Mouse (Mus musculus) lung, embryonic 15.5 days (tissue): ENCODE measurements around the gene Ap1s1. TPM values are rescaled to one million over a fixed set of nuclear protein-coding genes. Genes with fewer than 3 reads are reported as not detected.

ENCODE experiments used
- ATAC-seq: fragments of 200-750 bp; cut with Nextera tagmentation; 2 replicates; pipeline ENCODE4 v1.8.0; 2017; ENCODE audit warnings: moderate number of reproducible peaks, borderline replicate concordance; ENCODE audit not compliant: low FRiP score, low TSS enrichment; ENCODE audit errors: extremely low read depth
- H3K27ac ChIP-seq: fragments of 300-500 bp; sonication (generic); 2 replicates; pipeline ENCODE4 v1.5.1; 2015; ENCODE audit warnings: moderate library complexity, mild to moderate bottlenecking, inconsistent platforms
- H3K27me3 ChIP-seq: fragments of 300-500 bp; sonication (generic); 2 replicates; pipeline ENCODE4 v1.6.1; 2015; ENCODE audit warnings: inconsistent platforms
- H3K36me3 ChIP-seq: fragments of 300-500 bp; sonication (generic); 2 replicates; pipeline ENCODE4 v1.6.1; 2015; ENCODE audit warnings: inconsistent platforms
- H3K4me1 ChIP-seq: fragments of 300-500 bp; sonication (generic); 2 replicates; pipeline ENCODE4 v1.6.1; 2015; ENCODE audit warnings: inconsistent platforms
- H3K4me2 ChIP-seq: fragments of 300-500 bp; sonication (generic); 2 replicates; pipeline ENCODE4 v1.6.1; 2015; ENCODE audit warnings: inconsistent platforms, mild to moderate bottlenecking, moderate library complexity
- H3K4me3 ChIP-seq: fragments of 300-500 bp; sonication (generic); 2 replicates; pipeline ENCODE4 v1.5.1; 2015; ENCODE audit warnings: mild to moderate bottlenecking, inconsistent platforms
- H3K9ac ChIP-seq: fragments of 300-500 bp; sonication (generic); 2 replicates; pipeline ENCODE4 v1.6.1; 2015; ENCODE audit warnings: inconsistent platforms
- H3K9me3 ChIP-seq: fragments of 300-500 bp; sonication (generic); 2 replicates; pipeline ENCODE4 v1.6.1; 2016; ENCODE audit warnings: inconsistent platforms
- WGBS: fragments of 180-500 bp; shearing (Covaris S2); methylation state at CpG from one replicate; pipeline ENCODE4 v1.1.7; 2015; 5-methylcytosine and 5-hydroxymethylcytosine counted together
- microRNA counts: library from miRNA; unstranded; fragments of <30 nt; microRNA quantifications from one replicate; lab custom pipeline; 2016
- microRNA-seq: library from miRNA; unstranded; fragments of <30 nt; microRNA quantifications from one replicate; pipeline ENCODE4, GENCODE M21; 2016
- polyA plus RNA-seq: library from polyadenylated mRNA; unstranded; fragments of >200 nt; fragmentation: Nextera tagmentation; extraction: Ambion mirVana; gene quantifications from 2 replicates; pipeline ENCODE4 v1.2.1, GENCODE M21; 2015

Ap1s1 gene
- polyA plus RNA-seq, 1 experiment from 2014 or later, result 206 TPM

- Histone ChIP-seq H3K36me3 (no peaks in the 10 kb centered on the region), H3K27ac (no peak overlapping the region), H3K9ac (no peak overlapping the region), H3K4me3 (no peak overlapping the region), H3K4me2 (no peak overlapping the region), H3K4me1 (0 out of 2 replicates have a peak, but pooled peaks cover 3% of the 10 kb centered on the region), H3K27me3 (no peaks in the 10 kb centered on the region), H3K9me3 (no peaks in the 10 kb centered on the region)
- 32% methylated on average over 3 of the region's 3 CpGs for WGBS
- ATAC-seq, result no peak
These were observed 35.9 kb downstream of the Ap1s1 start for GRCm38 (mm10) chr5:137009988-137010387.

DNA sequence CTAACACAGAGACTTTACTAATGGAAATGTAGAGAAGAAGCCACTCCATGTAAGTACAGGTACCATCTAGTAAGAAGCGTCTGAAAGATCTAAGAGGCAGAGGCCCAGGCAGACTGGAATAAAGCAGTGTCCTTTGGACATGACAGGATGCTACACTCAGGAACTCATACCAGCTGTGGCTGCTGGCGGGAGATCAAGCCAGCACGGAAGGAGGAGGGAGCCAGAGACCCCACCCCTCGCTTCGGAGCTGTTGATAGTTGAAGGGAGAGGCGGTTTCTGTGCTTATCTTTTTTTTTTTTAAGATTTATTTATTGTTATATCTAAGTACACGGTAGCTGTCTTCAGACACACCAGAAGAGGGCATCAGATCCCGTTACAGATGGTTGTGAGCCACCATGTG is 38.7 kb downstream of the Ap1s1 start:
- no peaks in the 10 kb centered on the region for H3K9me3 ChIP-seq
- H3K4me3 ChIP-seq, result no peak overlapping the region
- H3K36me3 ChIP-seq, result no peaks in the 10 kb centered on the region
- H3K9ac ChIP-seq, result no peak overlapping the region
- no peak overlapping the region for H3K4me2 ChIP-seq
- ATAC-seq, result no peak
- 23% methylated on average over 8 of the region's 8 CpGs for WGBS
- no peaks in the 10 kb centered on the region for H3K27me3 ChIP-seq
- H3K4me1 ChIP-seq, result 0 out of 2 replicates have a peak, but pooled peaks cover 3% of the 10 kb centered on the region
- no peak overlapping the region for H3K27ac ChIP-seq

DNA sequence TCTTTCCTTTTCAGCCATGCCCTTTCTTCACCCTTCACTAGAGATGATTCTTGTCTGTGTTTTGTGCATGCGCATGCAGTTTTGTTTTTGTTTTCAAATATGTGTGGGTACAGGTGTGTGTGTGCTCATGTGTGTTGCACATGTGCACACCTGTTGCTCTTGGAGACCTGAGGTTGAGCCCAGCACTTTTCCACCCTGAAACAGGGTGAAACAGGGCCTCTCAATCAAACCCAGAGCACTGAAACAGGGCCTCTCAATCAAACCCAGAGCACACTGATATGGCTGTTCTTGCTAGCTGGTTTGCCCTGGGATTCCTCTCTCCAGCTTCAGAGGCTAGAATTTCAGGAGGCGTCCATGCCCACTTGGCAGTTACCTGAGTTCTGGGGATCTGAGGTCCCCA is 45.3 kb downstream of the Ap1s1 start:
- WGBS, result 72% methylated on average over 2 of the region's 2 CpGs
- Histone ChIP-seq H3K4me2 (no peak overlapping the region), H3K36me3 (peaks cover 1% of the 10 kb centered on the region; the same call in 1 of the 2 replicates), H3K27me3 (no peaks in the 10 kb centered on the region), H3K27ac (no peak overlapping the region), H3K9me3 (no peaks in the 10 kb centered on the region), H3K9ac (no peak overlapping the region), H3K4me1 (peaks cover 18% of the 10 kb centered on the region), H3K4me3 (no peak overlapping the region)
- ATAC-seq, result no peak

DNA sequence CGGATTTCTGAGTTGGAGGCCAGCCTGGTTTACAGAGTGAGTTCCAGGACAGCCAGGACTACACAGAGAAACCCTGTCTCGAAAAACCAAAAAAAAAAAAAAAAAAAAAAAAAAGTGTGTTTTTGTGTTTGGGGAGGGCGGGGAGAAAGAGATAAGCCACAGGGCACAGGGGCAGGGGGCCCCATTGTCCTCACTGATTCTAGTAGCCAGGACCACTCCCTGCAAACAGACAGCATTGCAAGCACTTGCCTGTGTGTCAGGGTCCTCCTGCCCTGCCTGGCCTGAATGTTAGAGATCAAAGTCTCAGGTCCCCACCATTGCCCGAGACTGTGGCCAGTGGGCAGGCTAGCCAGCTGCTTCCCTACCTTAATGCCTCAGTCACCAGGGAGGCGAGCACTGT is 46.5 kb downstream of the Ap1s1 start:
- H3K27me3 ChIP-seq, result no peaks in the 10 kb centered on the region
- peaks cover 13% of the 10 kb centered on the region for H3K36me3 ChIP-seq
- H3K9ac ChIP-seq, result no peak overlapping the region
- no peak overlapping the region for H3K4me3 ChIP-seq
- H3K4me1 ChIP-seq, result peaks cover 18% of the 10 kb centered on the region
- no peak overlapping the region for H3K4me2 ChIP-seq
- ATAC-seq, result no peak
- no peaks in the 10 kb centered on the region for H3K9me3 ChIP-seq
- no peak overlapping the region for H3K27ac ChIP-seq
- 52% methylated on average over 5 of the region's 5 CpGs for WGBS

DNA sequence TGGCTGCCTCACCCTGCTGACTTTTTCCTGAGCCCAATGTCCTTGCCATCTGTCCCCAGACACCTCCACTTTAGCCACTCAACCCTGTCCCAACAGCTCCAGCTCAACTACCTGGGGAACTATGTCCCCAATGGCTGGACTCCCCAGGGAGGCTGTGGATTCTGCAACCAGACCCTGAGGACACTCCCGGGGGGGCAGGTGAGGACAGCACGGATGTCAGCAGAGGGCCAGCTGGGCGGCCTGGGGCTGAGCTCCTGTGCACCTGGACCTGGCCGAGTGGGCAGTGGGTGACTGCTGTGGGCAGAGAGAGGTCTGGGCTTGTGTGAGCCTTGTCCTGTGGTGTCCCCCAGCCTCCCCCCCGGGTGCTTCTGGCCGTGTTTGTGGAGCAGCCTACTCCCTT is 56.1 kb downstream of the Ap1s1 start:
- Histone ChIP-seq H3K27ac (no peak overlapping the region), H3K27me3 (no peaks in the 10 kb centered on the region), H3K4me3 (no peak overlapping the region), H3K9me3 (no peaks in the 10 kb centered on the region), H3K36me3 (peaks cover 56% of the 10 kb centered on the region), H3K4me1 (peaks cover 15% of the 10 kb centered on the region), H3K9ac (no peak overlapping the region), H3K4me2 (no peak overlapping the region)
- no peak for ATAC-seq
- WGBS, result 92% methylated on average over 6 of the region's 6 CpGs

DNA sequence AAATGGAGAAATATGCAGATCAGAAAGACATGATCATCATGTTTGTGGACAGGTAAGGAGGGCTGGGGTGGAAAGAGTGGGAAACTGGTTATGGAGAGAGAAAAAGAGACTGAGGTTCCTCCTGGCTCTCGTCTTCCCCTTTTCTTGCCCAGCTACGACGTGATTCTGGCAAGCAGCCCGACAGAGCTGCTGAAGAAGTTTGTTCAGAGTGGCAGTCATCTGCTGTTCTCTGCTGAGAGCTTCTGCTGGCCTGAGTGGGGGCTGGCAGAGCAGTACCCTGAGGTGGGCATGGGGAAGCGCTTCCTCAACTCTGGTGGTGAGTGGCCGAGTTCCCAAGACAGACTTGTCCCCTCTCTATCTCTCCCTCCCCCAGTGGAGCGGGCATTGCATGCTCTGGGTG is 57.5 kb downstream of the Ap1s1 start:
- 37% methylated on average over 7 of the region's 7 CpGs for WGBS
- peaks cover 44% of the 10 kb centered on the region for H3K36me3 ChIP-seq

DNA sequence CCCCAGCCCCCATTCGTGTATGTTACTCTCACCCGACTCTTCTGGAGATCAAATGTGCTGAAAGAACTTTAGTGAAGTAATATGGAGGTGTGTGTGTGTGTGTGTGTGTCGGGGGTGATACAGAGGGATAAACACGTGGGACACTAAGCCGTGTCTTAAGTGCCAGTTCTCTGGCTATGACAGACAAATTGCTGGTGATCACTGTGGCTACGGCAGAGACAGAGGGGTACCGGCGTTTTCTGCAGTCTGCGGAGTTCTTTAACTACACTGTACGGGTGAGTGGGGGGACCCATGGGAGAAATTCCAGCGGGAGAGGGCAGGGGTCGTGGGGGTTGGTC is 58.0 kb downstream of the Ap1s1 start, which contains the start of gene Znhit1:
TSS of gene Znhit1 (minus strand) at position 88 of the 338 bp plus-strand sequence.
- Histone ChIP-seq H3K4me1 (peaks cover 15% of the 10 kb centered on the region), H3K9ac (peak within 1 kb of the TSS; percentile 87), H3K9me3 (no peaks in the 10 kb centered on the region), H3K27ac (peak within 1 kb of the TSS; percentile 94), H3K4me3 (peak within 1 kb of the TSS; percentile 77), H3K36me3 (peaks cover 39% of the 10 kb centered on the region), H3K4me2 (peak within 1 kb of the TSS; percentile 87), H3K27me3 (no peaks in the 10 kb centered on the region)
- ATAC-seq, result no peak
- 2% methylated on average over 12 of the region's 12 CpGs for WGBS

More for the DNA sequence above, 57.5 kb downstream of the Ap1s1 start:
- ATAC-seq, result no peak
- Histone ChIP-seq H3K4me1 (peaks cover 15% of the 10 kb centered on the region), H3K9me3 (no peaks in the 10 kb centered on the region), H3K4me2 (peak overlapping the region; percentile 87), H3K9ac (peak overlapping the region; percentile 87; the same call in 1 of the 2 replicates), H3K27ac (peak overlapping the region; percentile 94; the same call in 1 of the 2 replicates), H3K4me3 (peak overlapping the region; percentile 77), H3K27me3 (no peaks in the 10 kb centered on the region)

DNA sequence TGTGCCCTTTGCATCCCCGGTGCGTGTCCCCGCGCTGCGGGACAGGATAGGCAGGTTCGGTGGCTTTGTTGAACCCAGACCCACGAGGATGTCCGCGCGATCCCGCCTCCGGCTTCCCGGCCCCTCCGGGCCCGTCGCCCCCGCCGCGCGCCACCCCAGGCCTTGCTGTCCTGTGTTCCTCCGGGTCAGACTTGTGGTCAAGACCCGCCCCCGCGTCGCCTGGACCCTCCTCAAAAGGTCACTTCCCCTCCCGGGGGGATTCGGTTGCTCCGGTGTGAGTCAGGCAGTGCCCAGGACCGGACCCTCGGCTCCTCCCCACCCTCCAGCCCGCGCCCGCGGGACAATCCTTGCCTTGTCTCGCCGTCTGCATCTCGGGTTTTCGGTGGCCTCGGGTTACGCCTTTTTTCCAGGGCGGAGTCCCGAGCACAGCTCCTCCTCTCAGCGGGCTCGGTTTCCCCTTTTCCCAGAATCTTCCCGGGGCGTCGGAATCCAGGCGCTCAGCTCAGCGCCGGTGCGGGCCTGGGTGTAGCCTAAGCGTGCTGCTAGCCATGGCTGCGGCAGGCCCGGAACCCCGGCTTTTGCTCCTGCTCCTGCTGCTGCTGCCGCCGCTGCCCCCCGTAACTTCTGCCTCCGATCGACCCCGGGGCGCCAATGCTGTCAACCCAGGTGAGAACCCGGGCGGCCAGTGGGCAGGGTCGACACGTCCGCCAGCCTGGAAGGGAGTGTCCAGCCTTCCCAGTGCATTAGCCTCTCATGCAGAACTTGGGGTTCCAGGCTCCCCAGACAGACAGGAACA is 58.6 kb downstream of the Ap1s1 start:
- peak overlapping the region; percentile 87 for H3K4me2 ChIP-seq
- peaks cover 15% of the 10 kb centered on the region for H3K4me1 ChIP-seq
- H3K27me3 ChIP-seq, result no peaks in the 10 kb centered on the region
- H3K9ac ChIP-seq, result peak overlapping the region; percentile 87
- H3K27ac ChIP-seq, result peak overlapping the region; percentile 94
- peak overlapping the region; percentile 77 for H3K4me3 ChIP-seq
- WGBS, result under 1% methylated on average over 66 of the region's 67 CpGs
- no peaks in the 10 kb centered on the region for H3K9me3 ChIP-seq
- ATAC-seq, result peak; percentile 67
- H3K36me3 ChIP-seq, result peaks cover 34% of the 10 kb centered on the region

DNA sequence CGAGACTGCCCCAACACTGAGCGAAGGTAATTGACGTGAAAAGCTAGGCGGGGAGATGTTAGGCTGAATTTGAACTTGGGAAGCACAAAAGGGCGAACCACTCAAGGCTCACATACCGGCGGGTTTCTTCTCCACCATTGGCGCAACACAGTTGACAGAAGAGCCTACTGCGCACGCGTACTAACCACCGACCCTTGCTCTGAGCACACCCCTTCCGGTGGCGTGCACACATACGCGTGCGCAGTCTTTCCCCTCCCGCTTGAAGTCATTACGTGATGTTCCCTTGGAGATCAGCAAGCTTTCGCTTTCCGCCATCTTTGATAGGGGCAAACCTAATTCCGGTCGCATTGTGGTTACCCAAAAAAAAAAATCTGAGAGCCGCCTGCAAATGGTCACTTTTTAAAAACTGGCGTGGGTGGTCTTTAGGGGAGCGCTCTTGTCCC is 59.2 kb downstream of the Ap1s1 start, which contains the start of gene Plod3:
TSS of gene Plod3 (plus strand) at position 325 of the 443 bp plus-strand sequence.
- Histone ChIP-seq H3K4me2 (peak within 1 kb of the TSS; percentile 87), H3K27ac (peak within 1 kb of the TSS; percentile 94), H3K4me1 (peaks cover 15% of the 10 kb centered on the region), H3K9me3 (no peaks in the 10 kb centered on the region), H3K36me3 (peaks cover 34% of the 10 kb centered on the region), H3K4me3 (peak within 1 kb of the TSS; percentile 77), H3K27me3 (no peaks in the 10 kb centered on the region), H3K9ac (peak within 1 kb of the TSS; percentile 87)
- WGBS, result under 1% methylated on average over 26 of the region's 26 CpGs
- peak; percentile 89 for ATAC-seq

MicroRNA genes within 50 kb of the gene (microRNA counts, 519-probe panel; counts per million panel counts)
- 19.7 counts per million for microRNA mmu-miR-702 (lab: Ali Mortazavi, UCI)

Small RNA genes lying within 50 kb of the gene (microRNA-seq; reads per million reads assigned to microRNA genes)
- gene Mir702, result 27.8 reads per million, percentile 39 among the genes with 10 or more reads in this experiment

Other genes with a start within 250 kb of the Ap1s1 start
- 12.1 and 13.5 TPM in 2 replicates for gene Col26a1, start 162.9 kb downstream of the Ap1s1 start, polyA plus RNA-seq
- gene Ift22, start 138.0 kb downstream of the Ap1s1 start, polyA plus RNA-seq, result 84.6 and 87.1 TPM in 2 replicates
- gene Fis1, start 92.9 kb downstream of the Ap1s1 start, polyA plus RNA-seq, result 291 and 292 TPM in 2 replicates
- 4.7 and 5.1 TPM in 2 replicates for gene Cldn15, start 79.5 kb downstream of the Ap1s1 start, polyA plus RNA-seq
- gene Plod3, start 59.1 kb downstream of the Ap1s1 start, polyA plus RNA-seq, result 55.9 and 58.9 TPM in 2 replicates
- 101 and 102 TPM in 2 replicates for gene Znhit1, start 58.1 kb downstream of the Ap1s1 start, polyA plus RNA-seq
- gene Vgf, start 19.7 kb downstream of the Ap1s1 start, polyA plus RNA-seq, result 0.11 and 0.19 TPM in 2 replicates
- gene Serpine1, start 26.1 kb upstream of the Ap1s1 start, polyA plus RNA-seq, result 0.86 TPM in 2 replicates
- gene Trim56, start 70.1 kb upstream of the Ap1s1 start, polyA plus RNA-seq, result 9.8 and 10.5 TPM in 2 replicates
- gene Muc3, start 103.2 kb upstream of the Ap1s1 start, polyA plus RNA-seq, result not detected in 2 replicates
- gene Muc3a, start 166.3 kb upstream of the Ap1s1 start, polyA plus RNA-seq, result 0.20 TPM in 1 of 2 replicates, not detected in the other
- gene Ache, start 241.4 kb upstream of the Ap1s1 start, polyA plus RNA-seq, result 1.8 and 3.9 TPM in 2 replicates
- gene Ufsp1, start 248.5 kb upstream of the Ap1s1 start, polyA plus RNA-seq, result 5.3 and 5.8 TPM in 2 replicates